Mouse (Mus musculus) MEL (cell line): ENCODE data around the gene Rerg.

Experiments
- CTCF ChIP-seq, 3 experiments: IDR thresholded peaks in 2 of 3; conservative IDR thresholded peaks in 1 of 3; 2 replicates each; pipeline ENCODE4 v1.5.1; 2011 to 2012; ENCODE audit warnings: low read length in 3 of 3, low read depth in 2 of 3, mild to moderate bottlenecking in 2 of 3, improper control_type of control experiment in 1 of 3, inconsistent platforms in 1 of 3, mixed read lengths in 1 of 3, moderate library complexity in 1 of 3; ENCODE audit not compliant: control insufficient read depth in 1 of 3, insufficient read depth in 1 of 3, poor library complexity in 1 of 3, severe bottlenecking in 1 of 3
- HCFC1 ChIP-seq: IDR thresholded peaks from 2 replicates; pipeline ENCODE4 v1.6.1; 2012; ENCODE audit warnings: low read depth, mild to moderate bottlenecking, inconsistent platforms, low read length, improper control_type of control experiment, moderate library complexity
- JUND ChIP-seq: IDR thresholded peaks from 2 replicates; pipeline ENCODE4 v1.6.1; 2011; ENCODE audit warnings: low read depth, mild to moderate bottlenecking, improper control_type of control experiment, low read length
- MYC ChIP-seq: IDR thresholded peaks from 2 replicates; pipeline ENCODE4 v1.6.1; 2011; ENCODE audit warnings: low read depth, mild to moderate bottlenecking, low read length, improper control_type of control experiment, moderate library complexity
- POLR2A ChIP-seq, 2 experiments: IDR thresholded peaks; 2 replicates each; pipeline ENCODE4 v1.6.1; 2011 to 2012; ENCODE audit warnings: low read length in 2 of 2, mild to moderate bottlenecking in 2 of 2, control low read depth in 1 of 2, improper control_type of control experiment in 1 of 2, low read depth in 1 of 2, moderate library complexity in 1 of 2; ENCODE audit not compliant: control insufficient read depth in 1 of 2, insufficient read depth in 1 of 2, poor library complexity in 1 of 2
- USF1 ChIP-seq: IDR thresholded peaks from 2 replicates; pipeline ENCODE4 v1.6.1; 2014; ENCODE audit warnings: low read depth, mild to moderate bottlenecking, inconsistent platforms, low read length, improper control_type of control experiment, moderate library complexity
- ZC3H11A ChIP-seq: IDR thresholded peaks from 2 replicates; pipeline ENCODE4 v1.6.1; 2012; ENCODE audit warnings: low read depth, mild to moderate bottlenecking, inconsistent platforms, low read length, improper control_type of control experiment

DNA sequence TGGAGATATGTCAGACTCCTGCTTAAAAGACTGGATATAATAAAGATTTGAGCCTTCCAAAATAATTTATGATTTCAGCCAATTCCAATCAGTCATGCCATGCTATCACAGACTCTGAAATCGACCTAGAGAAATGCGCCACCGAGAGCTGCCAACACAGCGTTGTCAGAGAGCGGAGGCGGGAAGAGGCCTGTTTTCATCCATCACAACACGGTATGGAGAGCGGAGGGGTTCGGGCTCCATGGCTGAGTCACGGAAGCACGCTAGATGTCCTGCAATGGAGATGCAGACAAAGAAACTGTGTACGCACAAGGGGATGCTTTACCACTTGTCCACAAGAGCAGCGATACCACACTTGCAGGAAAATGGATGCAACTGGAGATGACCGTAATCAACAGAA, 105.5 kb downstream of the Rerg start:
- TF ChIP-seq JUND (no peak), POLR2A (IDR thresholded peaks at IDR 0.05; ENCODE audit: control insufficient read depth in 1 of 2, insufficient read depth in 1 of 2, low read depth in 1 of 2, low read length in 2 of 2, poor library complexity in 1 of 2) (no peak), MYC (no peak), HCFC1 (no peak), CTCF (IDR thresholded peaks at IDR 0.05 in 2 of 3, conservative IDR thresholded peaks at IDR 0.05 in 1 of 3; ENCODE audit: control insufficient read depth in 1 of 3, insufficient read depth in 1 of 3, low read depth in 2 of 3, low read length in 3 of 3, poor library complexity in 1 of 3, severe bottlenecking in 1 of 3) (no peak), ZC3H11A (no peak), USF1 (no peak)
